ENCODE assay signal across 8 mouse cellular contexts in genomic region chr19:24476929-24477882, GRCm38 (mm10). TPM values are rescaled to one million over a fixed set of nuclear protein-coding genes. Genes with fewer than 3 reads are reported as not detected.
DNase-seq lines count a peak whose midpoint lies in the region; ATAC-seq lines count a peak whose summit lies in the region.

TSS of gene Fam122a (minus strand) at chr19:24477356.

- H3K4me3 ChIP-seq in heart, embryonic 13.5 days = peak within 1 kb of the TSS; percentile 80
- peak within 1 kb of the TSS; percentile 91 for H3K4me3 ChIP-seq in liver, embryonic 12.5 days
- H3K4me3 ChIP-seq in stomach, embryonic 15.5 days (replicated peaks) = peak within 1 kb of the TSS; percentile 81

- H3K9me3 ChIP-seq in heart, embryonic 13.5 days = no peaks in the 10 kb centered on the region
- no peaks in the 10 kb centered on the region for H3K9me3 ChIP-seq in liver, embryonic 12.5 days (replicated peaks)
- H3K9me3 ChIP-seq in stomach, embryonic 15.5 days = no peaks in the 10 kb centered on the region

- peaks cover 10% of the 10 kb centered on the region; the same call in 1 of the 2 replicates for H3K36me3 ChIP-seq in heart, embryonic 13.5 days
- peaks cover 15% of the 10 kb centered on the region for H3K36me3 ChIP-seq in liver, embryonic 12.5 days
- no peaks in the 10 kb centered on the region for H3K36me3 ChIP-seq in stomach, embryonic 15.5 days

- ATAC-seq in erythroid progenitor cell, adult 5-6 weeks (replicated peaks; ENCODE audit: low FRiP score, poor library complexity, severe bottlenecking) = peak; percentile 85
- ATAC-seq in heart, embryonic 13.5 days (ENCODE audit: extremely low read depth, insufficient number of reproducible peaks, low FRiP score, low TSS enrichment) = peak; percentile 90
- ATAC-seq in liver, embryonic 12.5 days = peak; percentile 90
- peak; percentile 92 for ATAC-seq in stomach, embryonic 15.5 days (ENCODE audit: insufficient read depth, low FRiP score, low read depth)

- WGBS in heart, embryonic 13.5 days = under 1% methylated on average over 82 of the region's 92 CpGs
- under 1% methylated on average over 92 of the region's 92 CpGs for WGBS in liver, embryonic 12.5 days (ENCODE audit: insufficient replicate concordance)
- WGBS in stomach, embryonic 15.5 days = under 1% methylated on average over 91 of the region's 92 CpGs

- no peaks in the 10 kb centered on the region for H3K27me3 ChIP-seq in heart, embryonic 13.5 days (replicated peaks)
- no peaks in the 10 kb centered on the region for H3K27me3 ChIP-seq in liver, embryonic 12.5 days (replicated peaks)
- H3K27me3 ChIP-seq in stomach, embryonic 15.5 days (replicated peaks) = no peaks in the 10 kb centered on the region

- peak within 1 kb of the TSS; percentile 96 for H3K27ac ChIP-seq in heart, embryonic 13.5 days (replicated peaks)
- H3K27ac ChIP-seq in liver, embryonic 12.5 days = peak within 1 kb of the TSS; percentile 97
- peak within 1 kb of the TSS; percentile 94 for H3K27ac ChIP-seq in stomach, embryonic 15.5 days

- H3K4me2 ChIP-seq in heart, embryonic 13.5 days = peak within 1 kb of the TSS; percentile 78
- peak within 1 kb of the TSS; percentile 93 for H3K4me2 ChIP-seq in liver, embryonic 12.5 days
- H3K4me2 ChIP-seq in stomach, embryonic 15.5 days = peak within 1 kb of the TSS; percentile 77

- peak; percentile 97 for DNase-seq in CD4-positive helper T cell, adult 2 months (ENCODE audit: low read depth, low spot score)
- peak; percentile 83 for DNase-seq in brain, embryonic 18.5 days (ENCODE audit: low read depth, low spot score)
- peak; percentile 95 for DNase-seq in kidney, postnatal 10 days
- DNase-seq in natural killer cell, adult 2 months (ENCODE audit: low spot score in 2 of 2) = peak; percentile 87 to 92

- H3K9ac ChIP-seq in heart, embryonic 13.5 days = peak within 1 kb of the TSS; percentile 92
- peak within 1 kb of the TSS; percentile 98 for H3K9ac ChIP-seq in liver, embryonic 12.5 days
- peak within 1 kb of the TSS; percentile 89 for H3K9ac ChIP-seq in stomach, embryonic 15.5 days

- H3K4me1 ChIP-seq in heart, embryonic 13.5 days = peaks cover 34% of the 10 kb centered on the region
- peaks cover 29% of the 10 kb centered on the region for H3K4me1 ChIP-seq in liver, embryonic 12.5 days
- peaks cover 7% of the 10 kb centered on the region; the same call in 1 of the 2 replicates for H3K4me1 ChIP-seq in stomach, embryonic 15.5 days

RNA-seq across cellular contexts. Expression of gene Fam122a, which starts in this region (rescaled TPM):
- total RNA-seq in erythroid progenitor cell, adult 5-6 weeks (2015; ENCODE audit: low replicate concordance) = 39.0 and 93.7 TPM in 2 replicates
- 14.2 and 16.3 TPM in 2 replicates for total RNA-seq in erythroid progenitor cell, adult 5-6 weeks (2017; ENCODE audit: low replicate concordance)
- polyA plus RNA-seq in heart, embryonic 13.5 days (2015; fragmentation: Nextera tagmentation; extraction: Ambion mirVana) = 41.1 TPM in 2 replicates
- polyA plus RNA-seq in liver, embryonic 12.5 days (2016; fragmentation: Nextera tagmentation; extraction: Ambion mirVana) = 45.1 and 47.6 TPM in 2 replicates
- polyA plus RNA-seq in stomach, embryonic 15.5 days (2015; fragmentation: Nextera tagmentation; extraction: Ambion mirVana) = 49.9 and 55.2 TPM in 2 replicates

Comparison
In these comparisons a context has a peak if more than half of its experiments do, and no peak if none do; other contexts are left out.
1. Peak in every context shown above with its lines: DNase-seq, ATAC-seq, H3K4me3 ChIP-seq and H3K27ac ChIP-seq.